Mouse (Mus musculus) liver, embryonic 13.5 days (tissue): ENCODE data around the gene Smpdl3b. TPM values are rescaled to one million over a fixed set of nuclear protein-coding genes. Genes with fewer than 3 reads are reported as not detected.

Experiments used
- polyA plus RNA-seq: library from polyadenylated mRNA; unstranded; fragments of >200 nt; fragmentation: Nextera tagmentation; extraction: Ambion mirVana; gene quantifications from 2 replicates; pipeline ENCODE4 v1.2.1, GENCODE M21; 2015

The Smpdl3b gene
- polyA plus RNA-seq, 1 experiment from 2014 or later = 1.1 TPM

Other genes with a start within 250 kb of the Smpdl3b start
- gene Sesn2, start 246.8 kb downstream of the Smpdl3b start, polyA plus RNA-seq = 7.0 TPM in 2 replicates
- gene Atpif1, start 223.6 kb downstream of the Smpdl3b start, polyA plus RNA-seq = 1,559 and 1,572 TPM in 2 replicates
- 125 and 148 TPM in 2 replicates for gene Dnajc8, start 221.7 kb downstream of the Smpdl3b start, polyA plus RNA-seq
- 0.67 and 0.68 TPM in 2 replicates for gene Ptafr, start 193.2 kb downstream of the Smpdl3b start, polyA plus RNA-seq
- 15.0 and 20.9 TPM in 2 replicates for gene Eya3, start 118.3 kb downstream of the Smpdl3b start, polyA plus RNA-seq
- gene Xkr8, start 24.7 kb downstream of the Smpdl3b start, polyA plus RNA-seq = 3.5 and 3.6 TPM in 2 replicates
- gene Rpa2, start 11.1 kb upstream of the Smpdl3b start, polyA plus RNA-seq = 107 and 117 TPM in 2 replicates
- gene Themis2, start 39.1 kb upstream of the Smpdl3b start, polyA plus RNA-seq = 1.7 and 2.4 TPM in 2 replicates
- 29.9 and 32.1 TPM in 2 replicates for gene Ppp1r8, start 85.9 kb upstream of the Smpdl3b start, polyA plus RNA-seq
- 17.6 and 20.5 TPM in 2 replicates for gene Stx12, start 127.3 kb upstream of the Smpdl3b start, polyA plus RNA-seq
- 25.1 and 25.9 TPM in 2 replicates for gene Fam76a, start 165.3 kb upstream of the Smpdl3b start, polyA plus RNA-seq
- gene Fgr, start 216.8 kb upstream of the Smpdl3b start, polyA plus RNA-seq = 0.47 and 0.65 TPM in 2 replicates